Mouse (Mus musculus) megakaryocyte progenitor cell, adult 5-6 weeks (primary cell): ENCODE measurements around the gene Abcd3. TPM values are rescaled to one million over a fixed set of nuclear protein-coding genes. Genes with fewer than 3 reads are reported as not detected.

Experiments
- ATAC-seq: replicated peaks from 2 replicates; pipeline ENCODE4 v1.8.0; 2016; ENCODE audit warnings: mild to moderate bottlenecking, moderate TSS enrichment, inconsistent platforms; ENCODE audit not compliant: poor library complexity
- total RNA-seq, 2 experiments: library from RNA; stranded (forward) in 1 of 2; stranded (reverse) in 1 of 2; fragments of 157-497, 149-512 nt in 1 of 2; fragments of 200-1000 nt in 1 of 2; gene quantifications; 2 replicates each; pipeline versions ENCODE4 v1.2.3 to v1.2.4; 2015 to 2017

Abcd3 gene
- total RNA-seq, 2 experiments from 2014 or later, result 39.9 to 41.3 TPM

- no peak for ATAC-seq
These were observed 4.6 kb upstream of the Abcd3 start for GRCm38 (mm10) chr3:121819693-121820200.

- ATAC-seq, result no peak
These were observed 3.8 kb upstream of the Abcd3 start for GRCm38 (mm10) chr3:121818736-121819396.

- peak; percentile 55 for ATAC-seq
These were observed 590 bp upstream of the Abcd3 start for GRCm38 (mm10) chr3:121815549-121816235.

GRCm38 (mm10) chr3:121814413-121814864, 663 bp downstream of the Abcd3 start:
- ATAC-seq, result peak; percentile 21

GRCm38 (mm10) chr3:121813834-121814233, 1.3 kb downstream of the Abcd3 start:
- no peak for ATAC-seq

- no peak for ATAC-seq
These were observed 6.9 kb downstream of the Abcd3 start for GRCm38 (mm10) chr3:121808246-121808645.

GRCm38 (mm10) chr3:121794214-121794613, 20.9 kb downstream of the Abcd3 start:
- ATAC-seq, result no peak

- no peak for ATAC-seq
These were observed 22.9 kb downstream of the Abcd3 start for GRCm38 (mm10) chr3:121792246-121792645.

- no peak for ATAC-seq
These were observed 24.7 kb downstream of the Abcd3 start for GRCm38 (mm10) chr3:121790442-121790841.

- no peak for ATAC-seq
These were observed 25.3 kb downstream of the Abcd3 start for GRCm38 (mm10) chr3:121789790-121790189.

- ATAC-seq, result no peak
These were observed 32.1 kb downstream of the Abcd3 start for GRCm38 (mm10) chr3:121783020-121783419.

- ATAC-seq, result peak; percentile 97
These were observed 37.2 kb downstream of the Abcd3 start for GRCm38 (mm10) chr3:121777943-121778342.

GRCm38 (mm10) chr3:121773336-121773735, 41.8 kb downstream of the Abcd3 start:
- ATAC-seq, result peak; percentile 51

GRCm38 (mm10) chr3:121768770-121769169, 46.3 kb downstream of the Abcd3 start:
- ATAC-seq, result no peak

- peak; percentile 21 for ATAC-seq
These were observed 48.3 kb downstream of the Abcd3 start for GRCm38 (mm10) chr3:121766818-121767217.

GRCm38 (mm10) chr3:121766048-121766447, 49.1 kb downstream of the Abcd3 start:
- peak; percentile 51 for ATAC-seq

GRCm38 (mm10) chr3:121762056-121762852, 52.8 kb downstream of the Abcd3 start:
- peak; percentile 78 for ATAC-seq

GRCm38 (mm10) chr3:121758373-121758772, 56.7 kb downstream of the Abcd3 start:
- ATAC-seq, result no peak

GRCm38 (mm10) chr3:121755152-121755551, 60.0 kb downstream of the Abcd3 start:
- peak; percentile 94 for ATAC-seq

GRCm38 (mm10) chr3:121754319-121755090, 60.6 kb downstream of the Abcd3 start:
- 0 out of 2 replicates have a peak, but pooled peaks have one; percentile 23 for ATAC-seq
